Mouse (Mus musculus) stomach, postnatal 0 days (tissue): ENCODE data around the gene Nsg2. TPM values are rescaled to one million over a fixed set of nuclear protein-coding genes. Genes with fewer than 3 reads are reported as not detected.
A peak's percentile ranks its signal among the peaks of the same experiment; 100 is the strongest.
"Not testable (repeated sequence)": the region's sequence is repeated elsewhere in the genome, so short reads cannot be mapped to it uniquely, and the experiment has no call there.

Experiments
- ATAC-seq: fragments of 200-750 bp; cut with Nextera tagmentation; 2 replicates; pipeline ENCODE4 v1.8.0; 2017; ENCODE audit not compliant: low FRiP score, low TSS enrichment
- DNase-seq: peaks from one replicate; pipeline ENCODE4 v3.0.0-alpha.2; 2016; ENCODE audit warnings: low spot score
- H3K27ac ChIP-seq: fragments of 300-500 bp; sonication (generic); replicated peaks from 2 replicates; pipeline ENCODE4 v1.5.1; 2014; ENCODE audit warnings: mild to moderate bottlenecking, control low read depth
- H3K27me3 ChIP-seq: fragments of 300-500 bp; sonication (generic); 2 replicates; pipeline ENCODE4 v1.6.1; 2014; ENCODE audit warnings: low read length; ENCODE audit not compliant: control insufficient read depth, insufficient read depth
- H3K36me3 ChIP-seq: fragments of 300-500 bp; sonication (generic); 2 replicates; pipeline ENCODE4 v1.6.1; 2014; ENCODE audit warnings: low read length, mixed read lengths; ENCODE audit not compliant: control insufficient read depth, insufficient read depth
- H3K4me1 ChIP-seq: fragments of 300-500 bp; sonication (generic); replicated peaks from 2 replicates; pipeline ENCODE4 v1.6.1; 2014; ENCODE audit warnings: antibody characterized with exemption; ENCODE audit not compliant: control insufficient read depth, insufficient read depth
- H3K4me2 ChIP-seq: fragments of 300-500 bp; sonication (generic); replicated peaks from 2 replicates; pipeline ENCODE4 v1.6.1; 2014; ENCODE audit warnings: low read depth, mild to moderate bottlenecking, control low read depth, moderate library complexity
- H3K4me3 ChIP-seq: fragments of 300-500 bp; sonication (generic); 2 replicates; pipeline ENCODE4 v1.5.1; 2014; ENCODE audit warnings: low read depth, low read length, control low read depth
- H3K9ac ChIP-seq: fragments of 300-500 bp; sonication (generic); 2 replicates; pipeline ENCODE4 v1.6.1; 2014; ENCODE audit warnings: mild to moderate bottlenecking, low read length, control low read depth, mixed read lengths
- H3K9me3 ChIP-seq: fragments of 300-500 bp; sonication (generic); 2 replicates; pipeline ENCODE4 v1.6.1; 2016; ENCODE audit warnings: low read length; ENCODE audit not compliant: control insufficient read depth
- CTCF ChIP-seq: IDR thresholded peaks from 2 replicates; pipeline ENCODE4 v1.5.1; 2016; ENCODE audit warnings: antibody characterized with exemption, low read depth, mild to moderate bottlenecking, moderate library complexity
- EP300 ChIP-seq: optimal IDR thresholded peaks from 2 replicates; pipeline ENCODE3; 2016; ENCODE audit warnings: antibody characterized with exemption
- WGBS: fragments of 180-500 bp; shearing (Covaris S2); extraction: QIAGEN DNeasy Blood & Tissue Kit; methylation state at CpG from one replicate; pipeline ENCODE4 v1.1.7; 2014; 5-methylcytosine and 5-hydroxymethylcytosine counted together
- polyA plus RNA-seq: library from polyadenylated mRNA; unstranded; fragments of >200 nt; fragmentation: Nextera tagmentation; extraction: Ambion mirVana; gene quantifications from 2 replicates; pipeline ENCODE4 v1.2.1, GENCODE M21; 2015

Nsg2 gene
- polyA plus RNA-seq, 1 experiment from 2014 or later = 6.1 TPM

DNA sequence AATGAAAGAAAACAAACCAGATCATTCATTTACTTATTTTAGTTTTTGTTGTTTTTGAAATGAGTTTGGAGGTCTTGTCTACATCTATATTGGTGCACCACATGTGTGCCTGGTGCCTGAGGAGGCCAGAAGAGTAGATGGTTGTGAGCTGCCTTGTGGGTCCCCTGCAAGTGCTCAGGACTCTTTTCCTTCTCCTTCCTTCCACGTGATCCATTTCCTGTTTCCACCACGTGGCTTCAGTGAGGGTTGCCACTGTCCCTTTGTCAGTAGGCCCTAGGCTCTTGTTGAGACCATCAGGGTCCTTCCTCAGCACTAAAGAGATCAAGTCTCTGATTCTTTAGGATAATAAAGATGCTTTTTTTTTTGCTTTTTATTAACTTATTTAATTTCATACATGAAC, 15.5 kb upstream of the Nsg2 start:
- Histone ChIP-seq H3K36me3 (no peaks in the 10 kb centered on the region), H3K4me2 (no peak overlapping the region), H3K9ac (no peak overlapping the region), H3K27ac (no peak overlapping the region), H3K4me3 (no peak overlapping the region), H3K27me3 (no peaks in the 10 kb centered on the region), H3K4me1 (no peaks in the 10 kb centered on the region), H3K9me3 (no peaks in the 10 kb centered on the region)
- no peak for ATAC-seq
- DNase-seq = no peak
- WGBS = 62% methylated on average over 2 of the region's 2 CpGs
- no peak for TF ChIP-seq EP300
- TF ChIP-seq CTCF = no peak

DNA sequence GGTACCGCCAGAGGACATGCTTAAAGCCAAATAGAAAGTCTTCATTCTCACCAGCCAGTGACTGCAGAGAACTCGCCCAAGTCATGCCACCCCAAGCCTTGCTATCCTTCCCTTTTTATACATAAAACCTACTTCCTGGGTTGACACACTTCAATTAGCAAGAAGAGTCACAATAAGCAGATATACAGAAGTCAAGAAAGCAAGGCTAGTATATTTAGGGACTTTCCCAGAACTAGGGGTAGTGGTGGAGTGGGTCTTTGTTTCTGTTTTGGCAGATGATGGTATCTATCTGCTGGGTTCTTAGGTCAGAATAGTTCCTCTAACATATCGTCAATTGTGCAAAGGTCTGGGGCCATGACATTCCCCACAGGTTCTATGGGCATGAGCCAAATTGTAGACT, 7.7 kb upstream of the Nsg2 start:
- TF ChIP-seq EP300 (no peak), CTCF (no peak)
- H3K36me3 ChIP-seq = no peaks in the 10 kb centered on the region
- no peaks in the 10 kb centered on the region for H3K4me1 ChIP-seq
- WGBS = 89% methylated on average over 3 of the region's 3 CpGs
- no peak overlapping the region for H3K9ac ChIP-seq
- H3K4me3 ChIP-seq = no peak overlapping the region
- DNase-seq (no peak), ATAC-seq (no peak)
- no peak overlapping the region for H3K4me2 ChIP-seq
- H3K9me3 ChIP-seq = no peaks in the 10 kb centered on the region
- H3K27me3 ChIP-seq = no peaks in the 10 kb centered on the region
- H3K27ac ChIP-seq = no peak overlapping the region

- Histone ChIP-seq H3K4me1 (no peaks in the 10 kb centered on the region), H3K4me3 (no peak overlapping the region), H3K27me3 (no peaks in the 10 kb centered on the region), H3K4me2 (no peak overlapping the region), H3K9me3 (no peaks in the 10 kb centered on the region), H3K9ac (no peak overlapping the region), H3K27ac (no peak overlapping the region), H3K36me3 (no peaks in the 10 kb centered on the region)
- TF ChIP-seq CTCF (no peak), EP300 (no peak)
- 30% methylated on average over 2 of the region's 2 CpGs for WGBS
- 0 out of 2 replicates have a peak, but pooled peaks have one; percentile 25 for ATAC-seq
- DNase-seq = peak; percentile 18
Observed at GRCm38 (mm10) chr11:31999716-32000115, 547 bp upstream of the Nsg2 start.

- Histone ChIP-seq H3K4me2 (no peak overlapping the region), H3K27me3 (no peaks in the 10 kb centered on the region), H3K4me3 (no peak overlapping the region), H3K36me3 (no peaks in the 10 kb centered on the region), H3K27ac (no peak overlapping the region), H3K9ac (no peak overlapping the region), H3K4me1 (no peaks in the 10 kb centered on the region), H3K9me3 (no peaks in the 10 kb centered on the region)
- ATAC-seq (no peak), DNase-seq (no peak)
- 14% methylated on average over 11 of the region's 11 CpGs for WGBS
- TF ChIP-seq EP300 (no peak), CTCF (no peak)
Observed at GRCm38 (mm10) chr11:32001181-32001910, 1.1 kb downstream of the Nsg2 start.

DNA sequence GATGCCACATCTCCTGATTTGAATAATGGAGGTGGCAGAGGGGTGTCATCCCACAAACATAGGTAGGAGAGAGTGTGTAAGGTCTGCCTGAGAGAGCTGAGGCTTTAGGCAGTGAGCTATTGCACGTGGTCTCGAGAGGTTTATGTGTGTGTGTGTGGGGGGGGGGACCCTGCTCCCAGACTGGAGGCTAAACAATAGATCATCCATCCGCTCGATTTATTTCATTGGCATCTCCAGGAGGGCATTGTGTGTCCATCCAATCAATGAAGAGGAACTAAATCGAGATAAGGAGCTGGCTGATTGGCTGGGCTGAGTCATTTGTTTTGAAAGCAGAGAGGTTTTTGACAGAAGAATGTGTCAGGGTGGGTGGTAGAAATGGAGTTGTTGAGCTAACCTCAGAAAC, 2.4 kb downstream of the Nsg2 start:
- no peak for TF ChIP-seq EP300
- no peak for TF ChIP-seq CTCF
- no peak overlapping the region for H3K4me2 ChIP-seq
- H3K27me3 ChIP-seq = no peaks in the 10 kb centered on the region
- no peak overlapping the region for H3K4me3 ChIP-seq
- ATAC-seq = no peak
- no peaks in the 10 kb centered on the region for H3K9me3 ChIP-seq
- no peak for DNase-seq
- H3K4me1 ChIP-seq = no peaks in the 10 kb centered on the region
- no peak overlapping the region for H3K27ac ChIP-seq
- H3K9ac ChIP-seq = no peak overlapping the region
- H3K36me3 ChIP-seq = no peaks in the 10 kb centered on the region
- 9% methylated on average over 5 of the region's 5 CpGs for WGBS

DNA sequence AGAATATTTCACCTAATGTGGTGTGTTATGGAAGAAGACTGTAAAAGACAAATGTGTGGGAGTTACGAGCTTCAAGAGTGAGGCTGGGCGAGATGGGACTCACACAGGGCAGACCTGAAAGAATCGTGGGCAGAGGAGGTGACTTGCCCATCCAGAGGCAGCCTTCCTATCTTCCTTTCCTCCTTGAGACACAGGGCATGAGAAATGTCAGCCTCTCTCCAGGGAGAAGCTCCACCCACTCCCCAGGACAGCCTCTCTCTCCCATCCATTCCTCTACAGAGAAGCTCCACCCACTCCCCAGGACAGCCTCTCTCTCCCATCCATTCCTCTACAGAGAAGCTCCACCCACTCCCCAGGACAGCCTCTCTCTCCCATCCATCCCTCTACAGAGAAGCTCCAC, 7.8 kb downstream of the Nsg2 start:
- not testable (repeated sequence) for H3K9ac ChIP-seq, H3K4me1 ChIP-seq, H3K27ac ChIP-seq, H3K9me3 ChIP-seq, ATAC-seq, H3K4me2 ChIP-seq, H3K36me3 ChIP-seq, H3K27me3 ChIP-seq, H3K4me3 ChIP-seq, DNase-seq
- 94% methylated on average over 3 of the region's 3 CpGs for WGBS
